Mouse (Mus musculus) MN1 (cell line): ENCODE measurements at regions not wholly inside any gene's neighbourhood (a gene's known extent, or its start where the extent isn't known, plus 50 kb on each side); places are given as distances from the start of the nearest gene placed in this dataset.
A peak's percentile ranks its signal among the peaks of the same experiment; 100 is the strongest.

Source experiments
- DNase-seq: peaks from one replicate; pipeline ENCODE4 v3.0.0-alpha.2; 2016; ENCODE audit warnings: low spot score

- DNase-seq = no peak
Measured at GRCm38 (mm10) chr15:52783940-52784339, 1100.8 kb upstream of the Gm7489 start.

- DNase-seq = no peak
Measured at GRCm38 (mm10) chr15:52785196-52785595, 1099.5 kb upstream of the Gm7489 start.

GRCm38 (mm10) chr15:52785976-52786375 is 1098.7 kb upstream of the Gm7489 start:
- no peak for DNase-seq

- no peak for DNase-seq
Measured at GRCm38 (mm10) chr15:52805479-52806199, 1079.1 kb upstream of the Gm7489 start.

GRCm38 (mm10) chr15:52808622-52809021 is 1076.1 kb upstream of the Gm7489 start:
- peak; percentile 11 for DNase-seq

- no peak for DNase-seq
Measured at GRCm38 (mm10) chr15:52820796-52821195, 1063.9 kb upstream of the Gm7489 start.

GRCm38 (mm10) chr15:52836896-52837295 is 1047.8 kb upstream of the Gm7489 start:
- no peak for DNase-seq

- no peak for DNase-seq
Measured at GRCm38 (mm10) chr15:52848132-52848531, 1036.6 kb upstream of the Gm7489 start.

- DNase-seq = no peak
Measured at GRCm38 (mm10) chr15:52858682-52859081, 1026.0 kb upstream of the Gm7489 start.

GRCm38 (mm10) chr15:52863494-52863893 is 1021.2 kb upstream of the Gm7489 start:
- no peak for DNase-seq

GRCm38 (mm10) chr15:52892244-52892950 is 992.3 kb upstream of the Gm7489 start:
- DNase-seq = no peak

GRCm38 (mm10) chr15:52898107-52898506 is 986.6 kb upstream of the Gm7489 start:
- no peak for DNase-seq

GRCm38 (mm10) chr15:52899403-52899802 is 985.3 kb upstream of the Gm7489 start:
- DNase-seq = no peak

- no peak for DNase-seq
Measured at GRCm38 (mm10) chr15:52899822-52900221, 984.9 kb upstream of the Gm7489 start.

- no peak for DNase-seq
Measured at GRCm38 (mm10) chr15:52905231-52905630, 979.5 kb upstream of the Gm7489 start.

GRCm38 (mm10) chr15:52907217-52907616 is 977.5 kb upstream of the Gm7489 start:
- DNase-seq = no peak

GRCm38 (mm10) chr15:52922277-52922676 is 962.4 kb upstream of the Gm7489 start:
- DNase-seq = no peak

- DNase-seq = no peak
Measured at GRCm38 (mm10) chr15:52928408-52928807, 956.3 kb upstream of the Gm7489 start.

GRCm38 (mm10) chr15:52937138-52937537 is 947.6 kb upstream of the Gm7489 start:
- DNase-seq = no peak

GRCm38 (mm10) chr15:52944592-52944991 is 940.1 kb upstream of the Gm7489 start:
- DNase-seq = no peak

- DNase-seq = no peak
Measured at GRCm38 (mm10) chr15:52948196-52948595, 936.5 kb upstream of the Gm7489 start.

- no peak for DNase-seq
Measured at GRCm38 (mm10) chr15:52953480-52953879, 931.2 kb upstream of the Gm7489 start.
